Mouse (Mus musculus): ENCODE results near the gene Glrx5.

The Glrx5 gene

GRCm38 (mm10) chr12:105073708-105074107, 41.2 kb downstream of the Glrx5 start:
- DNase-seq (ENCODE audit: low spot score in 2 of 2): no peak

DNA sequence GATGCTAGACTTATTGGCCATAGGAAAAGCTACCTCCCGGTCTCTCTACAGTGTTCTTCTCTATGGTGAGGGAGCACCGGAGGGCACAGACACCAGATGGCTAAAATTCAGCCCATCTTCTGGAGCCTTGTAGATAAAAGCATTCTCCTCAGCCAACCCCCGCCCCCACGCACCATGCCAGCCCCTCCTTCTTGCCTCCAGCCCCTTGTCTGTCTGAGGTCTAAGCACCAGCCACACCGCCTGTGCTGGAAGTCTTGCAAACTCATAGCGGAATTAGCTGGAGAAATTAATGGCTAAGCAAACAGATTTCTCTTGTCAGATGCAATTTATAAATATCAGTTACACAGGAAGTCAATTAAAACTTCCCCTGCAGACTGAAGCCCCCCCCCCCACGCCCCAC, 43.0 kb downstream of the Glrx5 start:
- DNase-seq (ENCODE audit: low spot score in 2 of 2): no peak

- DNase-seq (ENCODE audit: low spot score in 2 of 2): no peak
Measured at GRCm38 (mm10) chr12:105076511-105076910, 44.0 kb downstream of the Glrx5 start.

DNA sequence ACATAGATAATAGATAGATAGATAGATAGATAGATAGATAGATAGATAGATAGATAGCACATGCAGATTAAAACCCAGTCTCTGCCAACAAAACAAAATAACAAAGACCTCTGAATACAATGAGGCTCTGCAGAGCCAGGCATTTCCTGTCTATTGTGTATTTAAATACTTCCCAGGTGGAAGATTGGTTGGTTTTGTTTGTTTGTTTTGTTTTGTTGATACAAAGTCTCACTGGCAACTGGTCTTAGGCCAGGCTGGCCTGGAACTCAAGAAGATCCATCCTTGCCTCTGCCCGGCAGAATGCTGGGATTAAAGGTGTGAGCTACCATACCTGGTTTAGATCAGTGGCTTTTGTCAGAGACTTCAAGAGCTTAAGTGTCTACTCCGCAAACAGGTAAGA, 44.7 kb downstream of the Glrx5 start:
- no peak for DNase-seq (ENCODE audit: low spot score in 2 of 2)

DNA sequence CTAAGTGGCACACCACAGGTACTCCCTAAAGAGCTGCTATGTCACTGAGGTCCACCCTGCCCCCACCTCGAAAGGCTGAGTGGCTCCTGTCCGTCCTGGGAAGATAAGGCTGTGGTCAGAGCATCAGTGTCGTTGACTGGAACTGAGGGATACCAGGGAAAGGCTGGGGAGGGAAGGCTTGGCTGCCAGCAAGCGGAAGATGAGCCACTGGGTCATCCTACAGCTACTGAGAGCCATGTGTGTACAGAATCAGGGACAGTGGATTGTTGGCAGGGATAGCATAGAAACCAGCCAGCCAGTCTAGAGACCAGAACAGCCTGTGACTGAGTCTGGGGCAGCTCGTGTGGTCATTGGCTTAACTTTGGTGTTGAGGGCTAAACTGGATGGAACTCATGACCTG, 51.7 kb downstream of the Glrx5 start:
- DNase-seq (ENCODE audit: low spot score in 2 of 2): no peak

GRCm38 (mm10) chr12:105084816-105085215, 52.3 kb downstream of the Glrx5 start:
- DNase-seq (ENCODE audit: low spot score in 2 of 2): no peak

DNA sequence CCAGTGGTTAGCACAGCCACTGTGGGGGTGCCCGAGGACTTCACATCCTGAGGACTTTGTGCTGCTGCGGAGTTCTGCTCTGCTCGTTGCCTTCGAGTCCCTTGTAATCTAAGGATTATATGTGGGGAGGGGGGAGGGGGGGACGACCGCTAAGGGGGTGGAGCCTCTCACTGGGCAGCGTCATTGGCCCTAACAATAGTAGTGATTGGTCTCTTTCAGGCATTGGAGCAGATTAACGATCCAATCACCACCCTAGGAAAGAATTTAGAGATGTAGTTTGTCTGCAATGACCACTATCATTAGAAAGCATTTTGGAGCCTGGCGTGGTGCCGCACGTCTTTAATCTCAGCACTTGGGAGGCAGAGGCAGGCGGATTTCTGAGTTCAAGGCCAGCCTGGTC, 52.8 kb downstream of the Glrx5 start:
- no peak for DNase-seq (ENCODE audit: low spot score in 2 of 2)

DNA sequence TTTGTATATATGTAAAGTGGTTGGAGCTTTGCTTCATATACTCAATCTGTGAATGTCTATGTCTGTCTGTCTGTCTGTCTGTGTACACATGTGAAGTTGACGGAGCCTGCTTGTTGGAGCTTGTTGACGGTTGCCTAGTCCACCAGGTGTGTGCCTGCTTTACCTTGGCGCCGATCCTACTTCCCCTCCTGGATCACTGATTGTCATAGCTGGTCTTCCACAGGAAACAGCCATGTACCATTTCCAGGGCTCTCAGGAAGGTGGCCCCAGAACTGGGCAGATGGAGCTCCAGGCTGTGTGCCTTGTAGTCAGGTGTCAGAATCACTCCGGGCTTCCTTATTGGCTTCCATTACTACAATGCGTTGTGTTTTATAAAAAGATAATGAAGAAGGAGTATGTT, 54.3 kb downstream of the Glrx5 start:
- DNase-seq (ENCODE audit: low spot score in 2 of 2): no peak

DNA sequence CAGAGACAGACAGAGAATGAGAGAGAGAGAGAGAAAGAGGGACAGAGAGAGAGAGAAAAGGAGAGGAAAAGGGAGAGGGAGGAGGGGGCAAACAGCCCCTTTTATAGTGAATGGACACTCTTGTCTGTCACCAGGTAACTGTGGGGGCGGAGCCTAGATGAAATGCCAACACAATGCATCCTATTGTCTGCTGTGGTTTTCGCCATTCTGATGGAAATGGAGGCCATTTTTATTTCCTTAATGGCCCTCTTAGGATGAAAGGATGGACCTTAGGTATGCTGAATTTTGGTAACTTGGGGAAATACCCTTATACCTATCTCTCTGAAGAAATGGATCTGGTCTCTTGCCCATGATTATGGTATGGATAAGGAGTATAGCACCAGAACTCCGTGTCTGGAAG, 54.9 kb downstream of the Glrx5 start:
- DNase-seq (ENCODE audit: low spot score in 2 of 2): no peak

GRCm38 (mm10) chr12:105089231-105089630, 56.7 kb downstream of the Glrx5 start:
- no peak for DNase-seq (ENCODE audit: low spot score in 2 of 2)

DNA sequence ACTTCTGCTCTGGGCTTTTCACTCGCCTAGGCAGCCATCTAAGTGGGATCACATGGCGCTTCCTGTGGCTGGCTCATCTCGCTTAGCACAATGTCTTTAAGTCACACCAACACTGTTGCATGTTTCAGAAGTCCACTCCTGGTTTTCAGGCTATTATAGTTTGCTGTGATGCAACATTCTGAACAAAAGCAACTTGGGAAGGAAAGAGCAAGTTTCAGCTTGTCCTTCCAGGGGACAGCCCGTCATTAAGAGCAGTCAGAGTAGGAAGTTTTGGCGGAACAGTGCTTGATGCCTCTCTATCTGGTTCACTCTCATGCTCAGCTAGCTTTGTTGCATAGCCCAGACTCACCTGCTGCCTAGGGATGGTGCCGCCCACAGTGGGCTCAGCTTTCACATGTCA, 59.1 kb downstream of the Glrx5 start:
- DNase-seq (ENCODE audit: low spot score in 2 of 2): no peak

Measured in spleen, postnatal 14 days (tissue).